ENCODE assay signal across 21 mouse cellular contexts in the genomic region with DNA sequence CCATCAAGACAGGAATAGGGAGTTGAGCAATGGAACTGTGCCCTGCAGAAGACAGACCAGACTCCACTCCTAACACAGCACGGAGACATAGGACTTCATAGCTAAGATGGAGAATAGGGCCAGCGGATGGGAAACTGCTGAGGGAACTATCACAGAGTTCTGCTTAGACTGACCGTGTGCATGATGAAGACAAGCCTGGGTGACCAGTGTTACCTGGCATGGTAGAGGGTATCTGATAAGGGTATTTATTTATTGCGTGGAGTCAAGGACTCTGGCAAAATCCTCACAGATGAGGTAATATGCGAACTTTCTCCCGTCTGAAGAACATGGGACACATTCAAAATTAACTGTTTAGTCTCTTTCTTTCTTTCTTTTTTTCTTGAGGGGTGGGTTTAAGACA. TPM values are rescaled to one million over a fixed set of nuclear protein-coding genes. Genes with fewer than 3 reads are reported as not detected.
"Had no signal": no experiment of that assay in that cellular context is flagged by ENCODE, and none has a peak within 500 bp of the region (broad histone marks: within the 10 kb centered on the region; RNA-seq: fewer than 3 reads in every experiment).

No protein-coding gene starts in this region.

- H3K36me3 ChIP-seq: heart, embryonic 10.5 days; heart, embryonic 12.5 days; heart, embryonic 13.5 days; heart, embryonic 15.5 days; hindbrain, embryonic 10.5 days; hindbrain, embryonic 12.5 days; hindbrain, embryonic 15.5 days; intestine, embryonic 15.5 days; kidney, embryonic 15.5 days had no signal

- ATAC-seq: hindbrain, embryonic 16.5 days; hindbrain, postnatal 0 days; inflammation-experienced regulatory T-cells, adult 6 months; intestine, embryonic 15.5 days; intestine, embryonic 16.5 days; intestine, postnatal 0 days had no signal

- DNase-seq: kidney, adult 11 months had no signal

- H3K27me3 ChIP-seq: heart, embryonic 12.5 days; heart, embryonic 15.5 days; hindbrain, embryonic 12.5 days; hindbrain, embryonic 15.5 days; intestine, embryonic 15.5 days; kidney, embryonic 15.5 days had no signal

- H3K9me3 ChIP-seq: heart, embryonic 10.5 days; heart, embryonic 12.5 days; heart, embryonic 13.5 days; heart, embryonic 15.5 days; hindbrain, embryonic 10.5 days; hindbrain, embryonic 12.5 days; hindbrain, embryonic 15.5 days; intestine, embryonic 15.5 days; kidney, embryonic 15.5 days had no signal

- H3K4me1 ChIP-seq: hindbrain, embryonic 10.5 days; hindbrain, embryonic 12.5 days; hindbrain, embryonic 15.5 days; intestine, embryonic 15.5 days had no signal

- H3K27ac ChIP-seq: heart, embryonic 10.5 days; heart, embryonic 13.5 days; heart, embryonic 15.5 days; hindbrain, embryonic 10.5 days; hindbrain, embryonic 12.5 days; hindbrain, embryonic 14.5 days; hindbrain, embryonic 15.5 days; hindbrain, postnatal 0 days; intestine, embryonic 15.5 days; kidney, embryonic 15.5 days; kidney, postnatal 0 days; layer of hippocampus, adult 2 months; left cerebral cortex, adult 2 months had no signal

- H3K4me3 ChIP-seq: heart, embryonic 10.5 days; heart, embryonic 12.5 days; heart, embryonic 13.5 days; heart, embryonic 15.5 days; hindbrain, embryonic 10.5 days; hindbrain, embryonic 12.5 days; hindbrain, embryonic 15.5 days; intestine, embryonic 15.5 days; kidney, embryonic 15.5 days; layer of hippocampus, adult 2 months; left cerebral cortex, adult 2 months had no signal

- H3K9ac ChIP-seq: heart, embryonic 12.5 days; heart, embryonic 13.5 days; heart, embryonic 15.5 days; hindbrain, embryonic 12.5 days; hindbrain, embryonic 14.5 days; hindbrain, embryonic 15.5 days; intestine, embryonic 15.5 days; kidney, embryonic 15.5 days had no signal

- H3K4me2 ChIP-seq: heart, embryonic 11.5 days; heart, embryonic 12.5 days; heart, embryonic 13.5 days; heart, embryonic 15.5 days; hindbrain, embryonic 12.5 days; hindbrain, embryonic 14.5 days; hindbrain, embryonic 15.5 days; intestine, embryonic 15.5 days; kidney, embryonic 15.5 days had no signal

RNA-seq across cellular contexts. Expression of a gene that starts 9.5 kb away (rescaled TPM):
- total RNA-seq: hematopoietic stem cell, adult 5-6 weeks had no signal
